ENCODE assay signal across 13 mouse cellular contexts in the genomic region with DNA sequence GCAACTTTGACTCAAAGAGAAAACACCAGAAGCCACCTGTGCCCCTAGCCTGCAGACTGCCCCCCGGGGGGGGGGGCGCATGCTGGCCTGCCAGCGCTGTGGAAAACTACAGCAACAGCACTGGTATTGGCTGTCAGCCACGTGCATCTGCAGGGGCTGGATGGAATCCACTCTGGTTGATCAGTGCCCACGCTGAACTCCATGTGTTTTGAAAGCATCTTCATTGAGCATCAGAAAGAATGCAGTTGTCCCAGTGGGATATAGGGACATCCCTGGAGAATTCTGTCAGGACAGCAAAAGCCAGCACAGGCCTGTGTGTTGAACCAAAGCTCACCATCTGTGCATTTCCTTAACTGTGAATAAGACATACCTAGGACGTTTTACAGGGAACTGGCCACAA. TPM values are rescaled to one million over a fixed set of nuclear protein-coding genes. Genes with fewer than 3 reads are reported as not detected.
DNase-seq lines count a peak whose midpoint lies in the region.
"Had no signal": no experiment of that assay in that cellular context is flagged by ENCODE, and none has a peak within 500 bp of the region (broad histone marks: within the 10 kb centered on the region; RNA-seq: fewer than 3 reads in every experiment).

No protein-coding gene starts in this region.

- peak; percentile 40 to 44 for DNase-seq in cerebellum, postnatal 14 days
- DNase-seq in cerebellum, adult 11-12 months: no peak
- peak; percentile 39 to 45 for DNase-seq in left cerebral cortex, postnatal 14 days (ENCODE audit: low spot score in 2 of 2)
- no peak for DNase-seq in left cerebral cortex, adult 11 months (ENCODE audit: low spot score)
- peak; percentile 51 to 53 for DNase-seq in layer of hippocampus, postnatal 10 days (ENCODE audit: low spot score in 2 of 2)
- no peak for DNase-seq in gastrocnemius, adult 18-20 months (ENCODE audit: low spot score)
- DNase-seq in retina, postnatal 1 day: no peak
- DNase-seq in adrenal gland, adult 8-10 months: no peak
- DNase-seq: adrenal gland, postnatal 10 days; kidney, adult 8-10 months; lung, adult 2 months had no signal

- intact Hi-C loops in left cerebral cortex, postnatal 14 days (cut with DNase I): no loop called here

RNA-seq across cellular contexts. Expression of a gene that starts 20.0 kb away (rescaled TPM):
- total RNA-seq in left cerebral cortex, postnatal 14 days (2021): under 1 TPM; 0.20 to 0.23 TPM
- not detected for total RNA-seq in layer of hippocampus, postnatal 10 days (2021)
- total RNA-seq in gastrocnemius, adult 18-20 months (2021): under 1 TPM; 0.18 to 0.24 TPM
- 1 to 10 TPM in 2 of 4 experiments, under 1 TPM in 2; 0.29 to 1.1 (median 0.89) TPM for total RNA-seq in adrenal gland, adult 8-10 months (2022)
- total RNA-seq: left cerebral cortex, adult 18-20 months; monocyte, adult 5-6 weeks had no signal

RNA-seq across cellular contexts. Expression of a gene that starts 48.3 kb away (rescaled TPM):
- total RNA-seq in left cerebral cortex, postnatal 14 days (2021): under 1 TPM in 1 of 2 experiments, not detected in 1; 0.13 TPM
- not detected for total RNA-seq in layer of hippocampus, postnatal 10 days (2021)
- under 1 TPM in 1 of 2 experiments, not detected in 1; 0.09 TPM for total RNA-seq in gastrocnemius, adult 18-20 months (2021)
- under 1 TPM in 2 of 4 experiments, not detected in 2; 0.10 to 0.96 TPM for total RNA-seq in adrenal gland, adult 8-10 months (2022)
- total RNA-seq: adrenal gland, postnatal 10 days; monocyte, adult 5-6 weeks had no signal

Comparison
In these comparisons a context has a peak if more than half of its experiments do, and no peak if none do; other contexts are left out.
1. DNase-seq: peak in cerebellum, postnatal 14 days (2 of 2), left cerebral cortex, postnatal 14 days (2 of 2) and layer of hippocampus, postnatal 10 days (2 of 2); none in cerebellum, adult 11-12 months (single experiment), left cerebral cortex, adult 11 months (single experiment), gastrocnemius, adult 18-20 months (single experiment), retina, postnatal 1 day (single experiment) and adrenal gland, adult 8-10 months (single experiment).